Mouse (Mus musculus) megakaryocyte, embryonic 14.5 days (primary cell): ENCODE data around the gene Trmt1l.

Experiments used
- FLI1 ChIP-seq: IDR thresholded peaks from 2 replicates; pipeline ENCODE4 v1.6.1; 2012; ENCODE audit warnings: low read length, inconsistent platforms, mixed read lengths
- GATA1 ChIP-seq: IDR thresholded peaks from 3 replicates; pipeline ENCODE4 v1.6.1; 2012; ENCODE audit warnings: mixed read lengths, low read length, inconsistent platforms, borderline replicate concordance

GRCm38 (mm10) chr1:151483568-151483967 lies 55.2 kb downstream of the Trmt1l start:
- TF ChIP-seq GATA1 (no peak), FLI1 (no peak)
